Mouse (Mus musculus) leukemia stem cell, adult 10-12 weeks (primary cell): ENCODE measurements around the gene Gm4312. TPM values are rescaled to one million over a fixed set of nuclear protein-coding genes. Genes with fewer than 3 reads are reported as not detected.

Source experiments
- polyA plus RNA-seq: library from polyadenylated mRNA; stranded (reverse); fragments of >175 nt; gene quantifications from 2 replicates; pipeline ENCODE4 v1.2.3, GENCODE M21; 2012; ENCODE audit warnings: low replicate concordance

Gene Gm4312
- not detected in 2 replicates for polyA plus RNA-seq

DNA sequence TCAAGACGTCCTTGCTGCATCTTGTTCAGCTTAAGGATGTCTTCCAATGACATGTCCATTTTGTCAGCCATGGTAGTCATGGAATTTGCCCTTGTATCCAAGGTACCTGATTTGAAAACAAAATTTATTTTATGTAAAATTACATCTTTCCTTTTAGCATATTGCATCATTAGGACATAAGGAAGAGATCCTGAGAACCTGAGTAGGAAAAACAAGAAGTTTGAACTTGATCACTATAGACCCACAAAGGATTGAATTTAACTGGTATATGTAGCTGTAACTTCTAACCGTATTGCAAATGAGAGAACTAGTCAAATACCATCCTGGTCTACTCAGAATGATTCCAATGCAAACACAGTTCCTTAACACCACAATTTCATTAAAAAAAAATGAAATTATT lies at the start of gene Gm4312:
Gene Gm4312 (minus strand): TSS at position 101 of the 400 bp plus-strand sequence.

DNA sequence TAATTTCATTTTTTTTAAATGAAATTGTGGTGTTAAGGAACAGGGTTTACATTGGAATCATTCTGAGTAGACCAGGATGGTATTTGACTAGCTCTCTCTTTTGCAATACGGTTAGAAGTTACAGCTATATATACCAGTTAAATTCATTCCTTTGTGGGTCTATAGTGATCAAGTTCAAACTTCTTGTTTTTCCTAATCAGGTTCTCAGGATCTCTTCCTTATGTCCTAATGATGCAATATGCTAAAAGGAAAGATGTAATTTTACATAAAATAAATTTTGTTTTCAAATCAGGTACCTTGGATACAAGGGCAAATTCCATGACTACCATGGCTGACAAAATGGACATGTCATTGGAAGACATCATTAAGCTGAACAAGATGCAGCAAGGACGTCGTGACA lies 21.3 kb downstream of the Gm4312 start, which contains the start of gene Gm4307:
Gene Gm4307 (plus strand): TSS at position 301 of the 400 bp plus-strand sequence.

DNA sequence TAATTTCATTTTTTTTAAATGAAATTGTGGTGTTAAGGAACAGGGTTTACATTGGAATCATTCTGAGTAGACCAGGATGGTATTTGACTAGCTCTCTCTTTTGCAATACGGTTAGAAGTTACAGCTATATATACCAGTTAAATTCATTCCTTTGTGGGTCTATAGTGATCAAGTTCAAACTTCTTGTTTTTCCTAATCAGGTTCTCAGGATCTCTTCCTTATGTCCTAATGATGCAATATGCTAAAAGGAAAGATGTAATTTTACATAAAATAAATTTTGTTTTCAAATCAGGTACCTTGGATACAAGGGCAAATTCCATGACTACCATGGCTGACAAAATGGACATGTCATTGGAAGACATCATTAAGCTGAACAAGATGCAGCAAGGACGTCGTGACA lies 31.6 kb downstream of the Gm4312 start, which contains the start of gene Gm4305:
Gene Gm4305 (plus strand): TSS at position 301 of the 400 bp plus-strand sequence.

DNA sequence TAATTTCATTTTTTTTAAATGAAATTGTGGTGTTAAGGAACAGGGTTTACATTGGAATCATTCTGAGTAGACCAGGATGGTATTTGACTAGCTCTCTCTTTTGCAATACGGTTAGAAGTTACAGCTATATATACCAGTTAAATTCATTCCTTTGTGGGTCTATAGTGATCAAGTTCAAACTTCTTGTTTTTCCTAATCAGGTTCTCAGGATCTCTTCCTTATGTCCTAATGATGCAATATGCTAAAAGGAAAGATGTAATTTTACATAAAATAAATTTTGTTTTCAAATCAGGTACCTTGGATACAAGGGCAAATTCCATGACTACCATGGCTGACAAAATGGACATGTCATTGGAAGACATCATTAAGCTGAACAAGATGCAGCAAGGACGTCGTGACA lies 36.7 kb downstream of the Gm4312 start, which contains the start of gene Gm4303:
Gene Gm4303 (plus strand): TSS at position 301 of the 400 bp plus-strand sequence.

DNA sequence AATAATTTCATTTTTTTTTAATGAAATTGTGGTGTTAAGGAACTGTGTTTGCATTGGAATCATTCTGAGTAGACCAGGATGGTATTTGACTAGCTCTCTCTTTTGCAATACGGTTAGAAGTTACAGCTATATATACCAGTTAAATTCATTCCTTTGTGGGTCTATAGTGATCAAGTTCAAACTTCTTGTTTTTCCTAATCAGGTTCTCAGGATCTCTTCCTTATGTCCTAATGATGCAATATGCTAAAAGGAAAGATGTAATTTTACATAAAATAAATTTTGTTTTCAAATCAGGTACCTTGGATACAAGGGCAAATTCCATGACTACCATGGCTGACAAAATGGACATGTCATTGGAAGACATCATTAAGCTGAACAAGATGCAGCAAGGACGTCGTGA lies 41.8 kb downstream of the Gm4312 start, which contains the start of gene Gm4302:
Gene Gm4302 (plus strand): TSS at position 301 of the 400 bp plus-strand sequence.

DNA sequence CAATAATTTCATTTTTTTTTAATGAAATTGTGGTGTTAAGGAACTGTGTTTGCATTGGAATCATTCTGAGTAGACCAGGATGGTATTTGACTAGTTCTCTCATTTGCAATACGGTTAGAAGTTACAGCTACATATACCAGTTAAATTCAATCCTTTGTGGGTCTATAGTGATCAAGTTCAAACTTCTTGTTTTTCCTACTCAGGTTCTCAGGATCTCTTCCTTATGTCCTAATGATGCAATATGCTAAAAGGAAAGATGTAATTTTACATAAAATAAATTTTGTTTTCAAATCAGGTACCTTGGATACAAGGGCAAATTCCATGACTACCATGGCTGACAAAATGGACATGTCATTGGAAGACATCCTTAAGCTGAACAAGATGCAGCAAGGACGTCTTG lies 47.0 kb downstream of the Gm4312 start, which contains the start of gene Gm4301:
Gene Gm4301 (plus strand): TSS at position 301 of the 400 bp plus-strand sequence.

Other genes starting within 250 kb of the Gm4312 start
- gene Gm4301, start 46.9 kb downstream of the Gm4312 start, polyA plus RNA-seq = not detected in 2 replicates
- not detected in 2 replicates for gene Gm4302, start 41.7 kb downstream of the Gm4312 start, polyA plus RNA-seq
- not detected in 2 replicates for gene Gm4303, start 36.6 kb downstream of the Gm4312 start, polyA plus RNA-seq
- not detected in 2 replicates for gene Gm4305, start 31.5 kb downstream of the Gm4312 start, polyA plus RNA-seq
- gene Gm4307, start 21.2 kb downstream of the Gm4312 start, polyA plus RNA-seq = not detected in 2 replicates
- gene Tmtc3, start 104.8 kb upstream of the Gm4312 start, polyA plus RNA-seq = 10.0 and 10.6 TPM in 2 replicates
- gene Cep290, start 105.0 kb upstream of the Gm4312 start, polyA plus RNA-seq = 0.37 and 0.85 TPM in 2 replicates
- 1.4 and 5.0 TPM in 2 replicates for gene 4930430F08Rik, start 207.9 kb upstream of the Gm4312 start, polyA plus RNA-seq
- not detected in 2 replicates for gene 1700017N19Rik, start 207.9 kb upstream of the Gm4312 start, polyA plus RNA-seq